Mouse (Mus musculus) lung, postnatal 0 days (tissue): Measurements from ENCODE around the gene Sipa1.

Experiments used
- CTCF ChIP-seq: IDR thresholded peaks from 2 replicates; pipeline ENCODE4 v1.5.1; 2016; ENCODE audit warnings: antibody characterized with exemption, mild to moderate bottlenecking
- EP300 ChIP-seq: IDR thresholded peaks from 2 replicates; pipeline ENCODE4 v1.6.1; 2016; ENCODE audit warnings: antibody characterized with exemption, mild to moderate bottlenecking, control low read depth

GRCm38 (mm10) chr19:5695849-5696462, 32.4 kb upstream of the Sipa1 start:
- no peak for TF ChIP-seq CTCF
- TF ChIP-seq EP300 = no peak
